Mouse (Mus musculus): ENCODE data around the gene Ranbp3l.

Gene Ranbp3l

GRCm38 (mm10) chr15:9094366-9094750 is 126.6 kb downstream of the Ranbp3l start:
- no peak for DNase-seq (ENCODE audit: low spot score)

GRCm38 (mm10) chr15:9096865-9097264 is 129.1 kb downstream of the Ranbp3l start:
- no peak for DNase-seq (ENCODE audit: low spot score)

GRCm38 (mm10) chr15:9100446-9101077 is 132.8 kb downstream of the Ranbp3l start:
- no peak for DNase-seq (ENCODE audit: low spot score)

- DNase-seq (ENCODE audit: low spot score): no peak
Observed at GRCm38 (mm10) chr15:9106303-9107074, 138.7 kb downstream of the Ranbp3l start.

GRCm38 (mm10) chr15:9110526-9111347 is 143.0 kb downstream of the Ranbp3l start:
- no peak for DNase-seq (ENCODE audit: low spot score)

- no peak for DNase-seq (ENCODE audit: low spot score)
Observed at GRCm38 (mm10) chr15:9111648-9112047, 143.9 kb downstream of the Ranbp3l start.

- DNase-seq (ENCODE audit: low spot score): no peak
Observed at GRCm38 (mm10) chr15:9113556-9113955, 145.8 kb downstream of the Ranbp3l start.

GRCm38 (mm10) chr15:9114131-9114530 is 146.4 kb downstream of the Ranbp3l start:
- DNase-seq (ENCODE audit: low spot score): no peak

GRCm38 (mm10) chr15:9114599-9114998 is 146.8 kb downstream of the Ranbp3l start:
- no peak for DNase-seq (ENCODE audit: low spot score)

Measured in adipocyte (in vitro differentiated cells).